Mouse (Mus musculus) C2C12 (cell line): ENCODE results near the gene Zmat3. TPM values are rescaled to one million over a fixed set of nuclear protein-coding genes. Genes with fewer than 3 reads are reported as not detected.

ENCODE experiments used
- H3K27me3 ChIP-seq: one replicate; pipeline ENCODE4 v1.6.1; 2011; ENCODE audit not compliant: control insufficient read depth, insufficient read depth, insufficient read length
- H3K36me3 ChIP-seq: one replicate; pipeline ENCODE4 v1.6.1; 2011; ENCODE audit not compliant: control insufficient read depth, insufficient read depth
- H3K4me3 ChIP-seq: one replicate; pipeline ENCODE4 v1.5.1; 2011; ENCODE audit warnings: mild to moderate bottlenecking, control low read depth; ENCODE audit not compliant: poor library complexity, insufficient read depth, severe bottlenecking
- H3K79me2 ChIP-seq: one replicate; pipeline ENCODE4 v1.6.1; 2011; ENCODE audit not compliant: control insufficient read depth, insufficient read depth
- H3K79me3 ChIP-seq: one replicate; pipeline ENCODE4 v1.6.1; 2011; ENCODE audit warnings: low read depth, control low read depth
- H3ac ChIP-seq: one replicate; pipeline ENCODE3; 2011; ENCODE audit warnings: low read depth; ENCODE audit not compliant: control insufficient read depth, insufficient read length
- CEBPB ChIP-seq: IDR thresholded peaks from one replicate; pipeline ENCODE4 v1.6.1; 2011; ENCODE audit warnings: low read depth, mild to moderate bottlenecking, control low read depth, moderate library complexity
- CTCF ChIP-seq: IDR thresholded peaks from one replicate; pipeline ENCODE4 v1.5.1; 2011; ENCODE audit not compliant: control insufficient read depth, insufficient read depth, insufficient read length
- FOSL1 ChIP-seq: IDR thresholded peaks from one replicate; pipeline ENCODE4 v1.8.0; 2011; ENCODE audit warnings: mild to moderate bottlenecking, low read length; ENCODE audit not compliant: poor library complexity, insufficient read depth, severe bottlenecking
- MAX ChIP-seq: IDR thresholded peaks from one replicate; pipeline ENCODE4 v1.6.1; 2011; ENCODE audit warnings: mild to moderate bottlenecking, control low read depth
- MYOD1 ChIP-seq: IDR thresholded peaks from one replicate; pipeline ENCODE4 v1.6.1; 2011; ENCODE audit warnings: low read depth; ENCODE audit not compliant: control insufficient read depth, insufficient read length
- MYOG ChIP-seq: IDR thresholded peaks from one replicate; pipeline ENCODE4 v1.6.1; 2011; ENCODE audit not compliant: control insufficient read depth, insufficient read length; ENCODE audit errors: extremely low read depth
- USF1 ChIP-seq: IDR thresholded peaks from one replicate; pipeline ENCODE4 v1.6.1; 2011; ENCODE audit warnings: low read depth, mild to moderate bottlenecking, control low read depth, moderate library complexity
- polyA plus RNA-seq: library from polyadenylated mRNA; unstranded; fragments of >200 nt; fragmentation: generic; extraction: Trizol; gene quantifications from one replicate; pipeline ENCODE4 v1.2.1, GENCODE M21; 2012; ENCODE audit warnings: missing spikeins

Gene Zmat3
- polyA plus RNA-seq, 1 experiment: 14.7 TPM

DNA sequence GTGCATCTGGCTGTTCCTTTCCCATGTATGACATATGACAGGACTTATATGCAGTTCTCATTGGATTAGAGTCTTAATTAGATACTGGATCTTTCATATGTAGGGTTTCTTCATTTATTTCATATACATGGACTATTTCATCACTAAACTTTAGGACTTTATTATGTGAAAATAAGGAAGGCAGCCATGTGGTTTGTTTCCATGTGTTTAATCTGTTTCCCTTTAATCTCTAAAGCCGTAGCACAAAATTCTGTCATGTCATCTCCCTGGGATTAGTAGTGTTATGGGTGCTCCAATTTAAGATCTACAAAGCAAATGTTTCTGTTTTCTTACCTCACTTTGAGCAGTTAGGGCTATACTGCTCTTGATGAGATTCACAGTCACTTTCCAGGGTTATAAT, 39.9 kb upstream of the Zmat3 start:
- no peak overlapping the region for H3ac ChIP-seq
- peaks cover 100% of the 10 kb centered on the region for H3K79me2 ChIP-seq
- TF ChIP-seq CTCF (no peak), CEBPB (no peak), FOSL1 (no peak), MAX (no peak), MYOD1 (no peak), MYOG (no peak), USF1 (no peak)
- no peak overlapping the region for H3K4me3 ChIP-seq
- peaks cover 84% of the 10 kb centered on the region for H3K79me3 ChIP-seq
- H3K36me3 ChIP-seq: no peaks in the 10 kb centered on the region
- H3K27me3 ChIP-seq: no peaks in the 10 kb centered on the region

GRCm38 (mm10) chr3:32402990-32403885, 37.4 kb upstream of the Zmat3 start:
- no peaks in the 10 kb centered on the region for H3K27me3 ChIP-seq
- peaks cover 93% of the 10 kb centered on the region for H3K79me3 ChIP-seq
- TF ChIP-seq CEBPB: no peak
- TF ChIP-seq MYOG: no peak
- no peak for TF ChIP-seq MAX
- peaks cover 100% of the 10 kb centered on the region for H3K79me2 ChIP-seq
- no peak overlapping the region for H3K4me3 ChIP-seq
- H3K36me3 ChIP-seq: no peaks in the 10 kb centered on the region
- no peak overlapping the region for H3ac ChIP-seq

- no peaks in the 10 kb centered on the region for H3K27me3 ChIP-seq
- TF ChIP-seq CEBPB (no peak), MYOD1 (no peak), MYOG (no peak), CTCF (no peak), USF1 (no peak), FOSL1 (no peak), MAX (no peak)
- peaks cover 93% of the 10 kb centered on the region for H3K79me2 ChIP-seq
- peaks cover 84% of the 10 kb centered on the region for H3K79me3 ChIP-seq
- no peak overlapping the region for H3K4me3 ChIP-seq
- H3K36me3 ChIP-seq: no peaks in the 10 kb centered on the region
- H3ac ChIP-seq: no peak overlapping the region
Measured at GRCm38 (mm10) chr3:32401591-32401990, 35.8 kb upstream of the Zmat3 start.

GRCm38 (mm10) chr3:32399931-32400330, 34.1 kb upstream of the Zmat3 start:
- peaks cover 76% of the 10 kb centered on the region for H3K79me2 ChIP-seq
- H3K4me3 ChIP-seq: no peak overlapping the region
- no peaks in the 10 kb centered on the region for H3K36me3 ChIP-seq
- no peaks in the 10 kb centered on the region for H3K27me3 ChIP-seq
- peaks cover 69% of the 10 kb centered on the region for H3K79me3 ChIP-seq
- TF ChIP-seq CEBPB (no peak), USF1 (no peak), MAX (no peak), CTCF (no peak), MYOG (no peak), FOSL1 (no peak), MYOD1 (no peak)
- H3ac ChIP-seq: no peak overlapping the region

GRCm38 (mm10) chr3:32399381-32399780, 33.6 kb upstream of the Zmat3 start:
- Histone ChIP-seq H3K4me3 (no peak overlapping the region), H3K27me3 (no peaks in the 10 kb centered on the region), H3K79me2 (peaks cover 70% of the 10 kb centered on the region), H3K36me3 (no peaks in the 10 kb centered on the region), H3ac (no peak overlapping the region), H3K79me3 (peaks cover 63% of the 10 kb centered on the region)
- TF ChIP-seq MYOG: no peak
- TF ChIP-seq CTCF: no peak
- no peak for TF ChIP-seq CEBPB
- no peak for TF ChIP-seq MYOD1
- TF ChIP-seq MAX: no peak

DNA sequence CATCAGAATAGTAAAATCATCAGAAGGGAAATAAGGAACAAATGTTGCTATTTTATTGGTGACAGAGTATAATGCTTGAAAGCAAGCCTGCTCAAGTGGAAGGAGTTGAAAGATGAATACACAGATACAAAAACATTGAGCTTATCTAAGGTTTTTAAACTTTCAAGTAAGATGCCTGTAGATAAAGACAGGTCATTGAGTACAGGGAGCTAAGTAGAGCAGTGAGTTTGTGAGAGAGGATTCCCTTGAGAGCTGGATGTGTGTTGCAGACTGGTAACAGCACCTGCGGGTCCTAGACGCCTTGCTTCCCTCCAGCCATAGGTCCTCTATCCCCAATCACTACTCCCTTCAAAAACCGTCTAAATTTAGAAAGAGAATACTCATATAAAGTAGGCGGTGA, 32.8 kb upstream of the Zmat3 start:
- Histone ChIP-seq H3K36me3 (no peaks in the 10 kb centered on the region), H3ac (no peak overlapping the region), H3K4me3 (no peak overlapping the region), H3K27me3 (no peaks in the 10 kb centered on the region), H3K79me3 (peaks cover 57% of the 10 kb centered on the region), H3K79me2 (peaks cover 63% of the 10 kb centered on the region)
- TF ChIP-seq MAX (no peak), MYOG (no peak), USF1 (no peak), MYOD1 (no peak), CTCF (no peak), CEBPB (no peak), FOSL1 (no peak)
